Mouse (Mus musculus) skeletal muscle tissue, adult 2 months (tissue): ENCODE data around the gene Ppm1a.

Experiments used
- DNase-seq: peaks from one replicate; pipeline ENCODE4 v3.0.0-alpha.2; 2012; ENCODE audit warnings: low read depth, low spot score

Ppm1a gene

GRCm38 (mm10) chr12:72825656-72826055 is 68.4 kb downstream of the Ppm1a start:
- no peak for DNase-seq

DNA sequence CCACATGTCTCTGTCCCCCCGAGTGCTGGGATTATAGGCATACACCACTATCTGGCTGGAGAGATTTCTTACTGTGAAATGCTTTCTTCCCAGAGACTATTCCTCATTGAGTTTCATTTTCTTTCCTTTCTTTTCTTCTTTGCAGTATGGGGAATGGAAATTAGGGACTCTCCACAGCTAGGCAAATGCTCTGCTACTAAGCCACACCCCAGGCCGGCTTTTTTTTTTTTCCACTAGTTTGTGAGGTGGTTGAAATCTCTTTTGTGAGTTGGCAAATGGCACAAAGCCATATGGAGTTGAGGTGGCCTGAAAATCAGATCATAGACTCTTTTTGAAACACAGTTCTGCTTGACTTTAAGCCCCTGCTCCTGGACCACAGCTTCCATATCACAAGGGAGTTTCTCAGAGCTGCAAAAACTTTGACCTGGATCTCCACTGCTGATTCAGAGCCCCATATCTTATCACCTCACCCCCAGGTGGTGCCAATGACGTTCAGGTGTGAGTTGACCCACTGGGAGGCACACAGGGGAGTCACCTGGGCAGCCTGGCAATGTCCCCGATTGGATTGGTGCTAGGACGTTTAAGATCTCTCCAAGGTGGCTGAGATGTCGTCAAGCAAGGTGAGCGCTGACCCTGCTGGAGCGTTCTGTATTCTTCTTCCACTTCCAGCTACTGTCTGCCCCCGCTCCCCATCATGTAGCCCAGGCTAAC is 71.7 kb downstream of the Ppm1a start:
- DNase-seq = no peak

GRCm38 (mm10) chr12:72829777-72830176 is 72.5 kb downstream of the Ppm1a start:
- no peak for DNase-seq

DNA sequence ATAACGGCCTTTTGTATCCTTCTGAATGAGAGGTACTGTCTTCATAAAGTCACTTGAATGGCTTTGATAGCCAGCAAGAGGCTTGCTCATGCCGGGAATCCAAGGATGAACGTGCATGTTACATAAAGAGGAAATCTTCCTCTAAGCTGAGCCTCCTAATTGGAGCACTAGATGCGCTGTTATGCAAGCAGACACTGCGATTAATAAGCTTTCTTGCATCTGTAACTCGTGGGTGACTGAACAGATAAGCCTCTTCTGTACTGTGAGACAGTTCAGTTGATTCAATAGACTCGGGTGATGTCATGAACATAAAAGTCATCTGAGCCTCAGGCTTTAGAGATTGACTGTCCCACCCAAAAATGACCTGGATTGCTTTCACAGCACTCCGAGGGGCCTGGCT is 73.1 kb downstream of the Ppm1a start:
- DNase-seq = no peak

DNA sequence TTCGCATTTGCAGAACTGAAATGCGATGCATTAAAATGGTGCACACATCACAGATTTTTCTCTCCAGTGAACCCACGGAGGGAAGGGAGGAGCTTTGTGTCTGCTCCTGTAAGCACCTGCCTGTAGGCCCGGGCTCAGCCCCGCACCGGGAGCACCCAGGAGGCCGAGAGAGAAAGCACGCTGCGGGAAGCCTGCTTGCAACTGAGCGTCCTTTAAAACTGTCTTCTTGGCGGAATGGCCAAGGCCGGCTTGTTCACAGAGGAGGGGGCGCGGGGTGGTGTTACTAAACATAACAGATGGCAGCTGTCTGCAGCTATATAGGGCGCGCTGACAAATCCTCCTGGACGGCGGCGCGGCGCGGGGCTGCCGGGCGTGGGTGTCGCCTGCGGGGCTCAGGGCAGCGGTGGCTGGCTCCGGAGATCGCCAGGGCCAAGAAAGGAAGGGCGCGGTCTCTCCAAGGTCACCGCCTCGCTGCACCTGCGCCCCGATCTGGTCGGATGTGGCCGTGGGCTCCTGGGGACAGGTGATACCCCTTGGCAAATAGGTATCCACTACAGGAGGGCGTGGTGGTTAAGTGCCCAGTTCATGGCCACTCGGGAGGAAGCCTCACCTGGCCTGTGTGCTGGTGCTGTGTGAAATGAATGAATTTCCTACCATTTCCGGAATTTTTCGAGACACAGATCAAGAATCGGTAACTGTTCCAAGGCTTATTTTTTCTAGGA is 74.6 kb downstream of the Ppm1a start:
- DNase-seq = peak; percentile 35

GRCm38 (mm10) chr12:72834773-72835517 is 77.7 kb downstream of the Ppm1a start:
- no peak for DNase-seq

- DNase-seq = no peak
Observed at GRCm38 (mm10) chr12:72835518-72836015, 78.3 kb downstream of the Ppm1a start.

- DNase-seq = no peak
Observed at GRCm38 (mm10) chr12:72837302-72837701, 80.0 kb downstream of the Ppm1a start.

GRCm38 (mm10) chr12:72841500-72841899 is 84.2 kb downstream of the Ppm1a start:
- DNase-seq = no peak

- DNase-seq = no peak
Observed at GRCm38 (mm10) chr12:72843135-72843534, 85.9 kb downstream of the Ppm1a start.

- DNase-seq = no peak
Observed at GRCm38 (mm10) chr12:72843555-72843954, 86.3 kb downstream of the Ppm1a start.

GRCm38 (mm10) chr12:72843973-72844620 is 86.8 kb downstream of the Ppm1a start:
- DNase-seq = peak; percentile 76

DNA sequence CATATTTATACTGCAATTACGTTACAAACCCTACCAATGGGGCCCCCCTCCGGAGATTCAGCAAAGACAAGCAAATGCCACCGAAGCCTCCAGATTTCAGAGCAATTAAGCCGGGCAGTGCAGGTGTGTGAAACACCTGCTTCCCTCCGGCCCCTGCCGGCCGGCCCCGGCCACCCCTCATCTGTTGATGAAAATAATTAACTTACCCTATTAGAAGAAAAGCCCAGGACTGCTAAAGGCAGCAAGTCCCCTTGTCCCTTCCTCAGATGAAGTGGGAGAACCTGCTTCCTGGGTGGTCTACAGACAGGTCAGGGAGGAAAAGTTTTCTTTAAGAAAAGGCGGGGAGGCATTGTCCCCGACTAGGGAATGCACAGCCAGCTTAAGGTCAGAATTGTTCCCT is 88.7 kb downstream of the Ppm1a start:
- DNase-seq = no peak

- DNase-seq = peak; percentile 18
Observed at GRCm38 (mm10) chr12:72847725-72848124, 90.5 kb downstream of the Ppm1a start.
